Mouse (Mus musculus): ENCODE measurements around the gene Sv2c.

DNA sequence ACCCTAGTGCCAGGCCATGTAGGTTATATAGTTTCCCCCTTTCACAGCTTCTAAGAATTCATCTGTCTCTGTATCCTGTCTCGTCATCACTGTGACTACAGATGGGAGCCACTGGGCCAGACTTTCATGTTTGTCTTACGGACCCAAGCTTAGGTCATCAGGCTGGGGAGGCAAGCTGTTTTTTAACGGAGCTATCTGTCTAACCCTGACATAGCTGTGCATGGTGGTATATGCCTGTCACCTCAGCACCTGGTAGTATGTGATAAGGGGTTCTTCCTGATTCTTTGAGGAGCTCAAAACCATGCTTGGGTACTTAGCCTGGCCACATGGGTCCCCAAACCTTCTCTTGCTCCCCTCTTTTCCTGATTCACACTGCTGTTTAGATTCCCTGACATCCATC lies 124.2 kb downstream of the Sv2c start:
- TF ChIP-seq CTCF (IDR thresholded peaks at IDR 0.05; ENCODE audit: low read depth) (no peak), EP300 (IDR thresholded peaks at IDR 0.05; ENCODE audit: low read depth) (no peak)

Measured in liver, embryonic 14.5 days (tissue).